Mouse (Mus musculus) intestine, embryonic 16.5 days (tissue): ENCODE measurements around the gene Ccdc177. TPM values are rescaled to one million over a fixed set of nuclear protein-coding genes. Genes with fewer than 3 reads are reported as not detected.

Experiments used
- ATAC-seq: fragments of 200-750 bp; cut with Nextera tagmentation; 2 replicates; pipeline ENCODE4 v1.8.0; 2017; ENCODE audit warnings: moderate TSS enrichment, moderate library complexity
- H3K27ac ChIP-seq: fragments of 300-500 bp; sonication (generic); 2 replicates; pipeline ENCODE4 v1.5.1; 2014; ENCODE audit warnings: mild to moderate bottlenecking, low read length
- H3K27me3 ChIP-seq: fragments of 300-500 bp; sonication (generic); replicated peaks from 2 replicates; pipeline ENCODE4 v1.6.1; 2014; ENCODE audit warnings: low read length, control low read depth, mixed read lengths; ENCODE audit not compliant: control insufficient read depth, insufficient read depth
- H3K36me3 ChIP-seq: fragments of 300-500 bp; sonication (generic); 2 replicates; pipeline ENCODE4 v1.6.1; 2014; ENCODE audit warnings: low read length, control low read depth; ENCODE audit not compliant: control insufficient read depth, insufficient read depth
- H3K4me1 ChIP-seq: fragments of 300-500 bp; sonication (generic); 2 replicates; pipeline ENCODE4 v1.6.1; 2014; ENCODE audit warnings: low read length, control low read depth, mixed read lengths; ENCODE audit not compliant: control insufficient read depth, insufficient read depth
- H3K4me2 ChIP-seq: fragments of 300-500 bp; sonication (generic); 2 replicates; pipeline ENCODE4 v1.6.1; 2014; ENCODE audit warnings: low read depth, low read length, control low read depth
- H3K4me3 ChIP-seq: fragments of 300-500 bp; sonication (generic); 2 replicates; pipeline ENCODE4 v1.5.1; 2014; ENCODE audit warnings: mild to moderate bottlenecking, low read length
- H3K9ac ChIP-seq: fragments of 300-500 bp; sonication (generic); 2 replicates; pipeline ENCODE4 v1.6.1; 2014; ENCODE audit warnings: low read depth, low read length
- H3K9me3 ChIP-seq: fragments of 300-500 bp; sonication (generic); 2 replicates; pipeline ENCODE4 v1.6.1; 2016; ENCODE audit warnings: low read length, control low read depth; ENCODE audit not compliant: control insufficient read depth
- WGBS: fragments of 180-500 bp; shearing (Covaris S2); extraction: QIAGEN DNeasy Blood & Tissue Kit; methylation state at CpG from one replicate; pipeline ENCODE4 v1.1.7; 2014; 5-methylcytosine and 5-hydroxymethylcytosine counted together
- polyA plus RNA-seq: library from polyadenylated mRNA; unstranded; fragments of >200 nt; fragmentation: Nextera tagmentation; extraction: Ambion mirVana; gene quantifications from 2 replicates; pipeline ENCODE4 v1.2.1, GENCODE M21; 2015

Gene Ccdc177
- polyA plus RNA-seq, 1 experiment from 2014 or later = 0.02 TPM

- ATAC-seq = peak; percentile 46
- no peaks in the 10 kb centered on the region for H3K27me3 ChIP-seq
- H3K4me2 ChIP-seq = peak overlapping the region; percentile 25; the same call in 1 of the 2 replicates
- 40% methylated on average over 11 of the region's 11 CpGs for WGBS
- H3K36me3 ChIP-seq = no peaks in the 10 kb centered on the region
- H3K4me1 ChIP-seq = peaks cover 22% of the 10 kb centered on the region
- no peaks in the 10 kb centered on the region for H3K9me3 ChIP-seq
- peak overlapping the region; percentile 19; the same call in 1 of the 2 replicates for H3K4me3 ChIP-seq
- H3K9ac ChIP-seq = 0 out of 2 replicates have a peak overlapping the region, but pooled peaks have one; percentile 45
- H3K27ac ChIP-seq = peak overlapping the region; percentile 61
These were observed 27.1 kb upstream of the Ccdc177 start for GRCm38 (mm10) chr12:80787604-80788003.

DNA sequence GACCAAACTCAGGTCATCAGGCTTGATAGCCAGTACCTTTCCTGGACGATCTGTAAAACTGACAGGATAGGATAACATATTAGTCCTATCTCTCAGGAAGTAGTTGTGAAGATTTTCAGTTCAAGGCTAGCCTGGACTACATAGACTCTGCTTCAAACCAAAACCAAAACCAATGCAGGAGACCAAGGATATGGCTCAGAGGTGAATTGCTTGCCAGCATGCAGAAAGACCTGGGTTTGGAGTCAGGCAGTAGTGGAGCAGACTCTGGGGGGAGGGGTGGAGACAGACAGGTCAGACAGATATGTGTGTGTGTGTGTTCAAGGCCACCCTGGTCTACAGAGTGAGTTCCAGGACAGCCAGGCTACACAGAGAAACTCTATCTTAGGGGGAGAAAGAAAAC, 26.1 kb upstream of the Ccdc177 start:
- Histone ChIP-seq H3K27ac (no peak overlapping the region), H3K4me1 (peaks cover 16% of the 10 kb centered on the region), H3K4me3 (no peak overlapping the region), H3K9me3 (no peaks in the 10 kb centered on the region), H3K27me3 (no peaks in the 10 kb centered on the region), H3K9ac (no peak overlapping the region), H3K4me2 (no peak overlapping the region), H3K36me3 (no peaks in the 10 kb centered on the region)
- WGBS = 62% methylated on average over 1 of the region's 1 CpGs
- ATAC-seq = no peak

DNA sequence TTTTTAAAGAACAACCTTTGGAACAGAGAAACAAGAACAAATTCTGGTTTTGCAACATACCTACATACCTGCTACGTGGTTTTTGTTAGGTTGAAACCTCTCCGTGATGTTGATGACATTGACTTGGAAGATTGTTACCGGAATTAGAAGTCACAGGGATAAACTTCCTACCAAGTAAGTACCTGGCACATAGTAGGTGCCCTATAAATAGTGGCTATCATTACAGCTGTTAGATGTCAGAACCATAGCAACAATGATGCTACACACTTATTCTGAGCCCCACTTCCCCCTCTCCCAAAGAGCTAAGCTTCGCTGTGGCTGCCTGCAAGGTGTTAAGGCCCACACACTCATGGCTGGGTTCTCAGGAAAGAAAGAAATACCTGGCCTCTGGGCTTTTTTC, 25.1 kb upstream of the Ccdc177 start:
- no peaks in the 10 kb centered on the region for H3K27me3 ChIP-seq
- WGBS = 84% methylated on average over 4 of the region's 4 CpGs
- no peak overlapping the region for H3K4me3 ChIP-seq
- no peak for ATAC-seq
- H3K4me2 ChIP-seq = no peak overlapping the region
- H3K27ac ChIP-seq = no peak overlapping the region
- no peaks in the 10 kb centered on the region for H3K9me3 ChIP-seq
- peaks cover 16% of the 10 kb centered on the region for H3K4me1 ChIP-seq
- no peaks in the 10 kb centered on the region for H3K36me3 ChIP-seq
- no peak overlapping the region for H3K9ac ChIP-seq

- Histone ChIP-seq H3K9ac (no peak overlapping the region), H3K9me3 (no peaks in the 10 kb centered on the region), H3K27me3 (no peaks in the 10 kb centered on the region), H3K27ac (no peak overlapping the region), H3K4me1 (peaks cover 16% of the 10 kb centered on the region), H3K4me2 (no peak overlapping the region), H3K36me3 (no peaks in the 10 kb centered on the region), H3K4me3 (no peak overlapping the region)
- 79% methylated on average over 5 of the region's 5 CpGs for WGBS
- no peak for ATAC-seq
These were observed 24.5 kb upstream of the Ccdc177 start for GRCm38 (mm10) chr12:80785005-80785404.

DNA sequence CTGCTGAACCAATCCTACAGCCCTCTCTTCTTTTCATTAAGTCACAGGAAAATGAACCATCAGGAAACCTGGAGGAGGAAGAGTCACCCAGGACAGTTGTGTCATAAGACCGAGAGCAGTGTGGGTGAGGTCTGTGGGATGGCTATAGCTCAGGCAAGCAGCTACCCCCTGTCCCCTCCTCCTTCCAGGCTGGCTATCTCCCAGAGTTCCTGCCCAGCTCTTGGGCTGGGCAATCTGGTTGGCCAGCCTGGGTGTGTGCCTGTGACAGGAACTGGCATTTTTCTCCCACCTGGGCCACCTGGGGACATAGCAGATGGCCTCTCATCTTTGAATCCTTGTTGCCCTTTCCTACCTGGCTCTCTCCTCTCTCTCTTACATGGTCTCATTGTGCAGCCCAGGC, 23.4 kb upstream of the Ccdc177 start:
- no peaks in the 10 kb centered on the region for H3K27me3 ChIP-seq
- no peak overlapping the region for H3K4me3 ChIP-seq
- H3K9me3 ChIP-seq = no peaks in the 10 kb centered on the region
- H3K9ac ChIP-seq = no peak overlapping the region
- 69% methylated on average over 1 of the region's 1 CpGs for WGBS
- no peak for ATAC-seq
- H3K4me1 ChIP-seq = peaks cover 11% of the 10 kb centered on the region; the same call in 1 of the 2 replicates
- H3K36me3 ChIP-seq = no peaks in the 10 kb centered on the region
- H3K4me2 ChIP-seq = no peak overlapping the region
- no peak overlapping the region for H3K27ac ChIP-seq

DNA sequence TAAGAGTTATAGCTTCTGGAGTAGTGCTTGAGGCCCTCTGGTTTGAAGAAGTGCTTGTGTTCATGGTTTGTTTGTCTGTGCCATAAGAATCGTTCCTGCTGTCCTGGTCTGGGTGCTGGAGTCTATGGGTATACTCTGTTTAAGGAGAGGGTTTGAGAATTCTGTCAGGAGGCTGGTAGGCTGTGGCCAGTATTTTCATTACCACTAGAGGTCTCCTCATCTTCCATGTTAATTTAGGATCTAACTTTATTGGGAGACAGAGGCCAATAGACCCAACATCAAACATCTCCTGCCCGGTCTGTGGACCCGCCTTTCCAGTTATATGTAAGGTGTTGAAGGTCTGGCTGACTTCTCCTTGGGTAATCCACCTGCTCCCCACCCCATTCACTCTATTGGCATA, 22.4 kb upstream of the Ccdc177 start:
- Histone ChIP-seq H3K9me3 (no peaks in the 10 kb centered on the region), H3K9ac (no peak overlapping the region), H3K4me2 (no peak overlapping the region), H3K36me3 (no peaks in the 10 kb centered on the region), H3K27ac (no peak overlapping the region), H3K4me3 (no peak overlapping the region), H3K27me3 (no peaks in the 10 kb centered on the region), H3K4me1 (peaks cover 8% of the 10 kb centered on the region; the same call in 1 of the 2 replicates)
- ATAC-seq = no peak
- WGBS = 33% methylated on average over 3 of the region's 3 CpGs

- Histone ChIP-seq H3K27ac (no peak overlapping the region), H3K27me3 (no peaks in the 10 kb centered on the region), H3K4me3 (no peak overlapping the region), H3K4me2 (no peak overlapping the region), H3K36me3 (no peaks in the 10 kb centered on the region), H3K4me1 (0 out of 2 replicates have a peak, but pooled peaks cover 1% of the 10 kb centered on the region), H3K9me3 (no peaks in the 10 kb centered on the region), H3K9ac (no peak overlapping the region)
- 60% methylated on average over 3 of the region's 3 CpGs for WGBS
- peak; percentile 51; the same call in 1 of the 2 replicates for ATAC-seq
These were observed 21.7 kb upstream of the Ccdc177 start for GRCm38 (mm10) chr12:80782190-80782589.

GRCm38 (mm10) chr12:80779760-80780159, 19.3 kb upstream of the Ccdc177 start:
- Histone ChIP-seq H3K4me2 (no peak overlapping the region), H3K36me3 (no peaks in the 10 kb centered on the region), H3K4me1 (no peaks in the 10 kb centered on the region), H3K27me3 (no peaks in the 10 kb centered on the region), H3K27ac (no peak overlapping the region), H3K4me3 (no peak overlapping the region), H3K9ac (no peak overlapping the region), H3K9me3 (no peaks in the 10 kb centered on the region)
- no peak for ATAC-seq
- 88% methylated on average over 4 of the region's 4 CpGs for WGBS

DNA sequence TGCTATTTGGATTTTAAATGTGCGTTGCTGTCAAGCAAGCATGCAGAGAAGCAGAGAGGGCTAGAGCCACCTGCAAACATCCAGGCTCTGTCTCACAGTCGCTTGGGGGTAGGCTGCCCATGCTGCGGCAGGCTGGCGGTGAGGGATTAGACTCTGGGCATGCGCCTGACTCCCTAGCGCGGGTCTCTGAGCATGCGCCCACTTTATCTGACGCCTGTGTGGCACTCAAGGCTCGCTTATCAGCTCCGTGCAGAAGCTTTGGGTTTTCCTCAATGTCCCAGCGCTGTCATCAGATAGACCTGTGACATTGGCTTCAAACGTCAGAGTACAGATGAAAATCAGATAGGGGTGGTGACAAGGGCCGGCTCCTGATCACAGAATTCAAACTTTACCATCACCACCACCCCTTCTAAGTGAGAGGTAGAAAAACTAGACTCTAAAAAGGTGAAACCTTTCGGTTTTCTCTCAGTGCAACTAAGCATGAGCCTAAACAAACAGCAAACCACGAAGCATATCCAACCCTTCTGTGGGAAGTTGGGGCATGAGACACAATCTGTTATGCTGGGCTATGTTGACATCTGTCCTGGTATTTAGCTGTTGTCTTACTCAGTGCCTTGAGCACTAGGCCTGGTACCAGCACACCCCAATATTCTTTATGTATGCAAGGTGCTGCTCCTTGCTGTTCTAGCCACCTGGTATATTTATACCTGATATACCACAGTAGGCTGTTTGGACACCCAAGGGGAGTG, 17.9 kb upstream of the Ccdc177 start:
- Histone ChIP-seq H3K9me3 (no peaks in the 10 kb centered on the region), H3K27me3 (no peaks in the 10 kb centered on the region), H3K9ac (no peak overlapping the region), H3K4me3 (no peak overlapping the region), H3K4me2 (no peak overlapping the region), H3K4me1 (peaks cover 5% of the 10 kb centered on the region; the same call in 1 of the 2 replicates), H3K36me3 (no peaks in the 10 kb centered on the region), H3K27ac (no peak overlapping the region)
- ATAC-seq = peak; percentile 78
- 72% methylated on average over 16 of the region's 16 CpGs for WGBS
